Mouse (Mus musculus): Measurements from ENCODE around the gene Ppp5c.

DNA sequence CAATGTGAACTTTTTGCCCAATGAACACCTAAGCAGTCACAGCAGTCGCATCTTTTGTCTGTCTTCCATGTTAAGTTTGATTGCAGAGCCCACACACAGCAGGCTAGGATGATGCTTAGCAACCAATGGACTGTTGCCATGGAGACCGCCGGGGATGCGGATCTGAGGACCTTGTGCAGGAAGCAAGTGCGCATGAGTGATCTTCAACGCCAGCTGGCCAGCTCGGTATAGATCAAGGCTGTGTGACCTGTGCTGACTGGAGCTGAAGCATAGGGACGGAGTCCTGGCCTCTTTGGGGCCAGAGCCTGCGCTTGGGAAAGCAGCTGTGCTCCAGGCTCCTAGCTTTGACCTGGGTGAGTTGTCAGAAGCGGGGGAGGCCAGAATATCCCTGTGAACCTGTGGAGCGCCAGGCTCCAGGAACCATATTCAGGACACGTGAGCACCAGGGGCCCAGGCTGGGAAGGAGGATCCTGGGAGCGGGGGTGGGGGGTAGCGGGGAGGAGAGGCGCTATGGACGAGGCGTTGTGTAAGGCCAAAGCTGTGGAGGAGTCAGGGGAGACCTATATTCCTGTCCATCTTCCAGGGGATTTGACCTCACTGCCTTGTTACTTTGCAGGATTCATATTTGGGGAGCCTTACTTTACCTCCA, 68.1 kb downstream of the Ppp5c start, which contains the start of gene Pnmal1:
- TF ChIP-seq TCF3 (IDR thresholded peaks at IDR 0.05; ENCODE audit: insufficient read length, low read depth) = no peak
- no peak for TF ChIP-seq POLR2A (IDR thresholded peaks at IDR 0.05; ENCODE audit: insufficient read length, low read depth)
- no peak for TF ChIP-seq POLR2AphosphoS2 (IDR thresholded peaks at IDR 0.05; ENCODE audit: insufficient read length, low read depth)
- no peak for TF ChIP-seq CEBPB (IDR thresholded peaks at IDR 0.05; ENCODE audit: insufficient read depth, poor library complexity, severe bottlenecking)
- no peak for TF ChIP-seq MYOD1 (IDR thresholded peaks at IDR 0.05; ENCODE audit: control insufficient read depth in 1 of 3, insufficient read length in 2 of 3, low read depth in 2 of 3)
- no peak for TF ChIP-seq MAX (IDR thresholded peaks at IDR 0.05; ENCODE audit: low read depth)
- no peak for TF ChIP-seq TCF12 (IDR thresholded peaks at IDR 0.05; ENCODE audit: insufficient read depth, poor library complexity, severe bottlenecking)
